Mouse (Mus musculus) monocyte, adult 2 months (primary cell): ENCODE results near the gene Cel.

Experiments
- DNase-seq, 2 experiments: peaks; one replicate each; pipeline ENCODE4 v3.0.0; 2022; ENCODE audit warnings: low spot score in 2 of 2, low read depth in 1 of 2

Gene Cel

DNA sequence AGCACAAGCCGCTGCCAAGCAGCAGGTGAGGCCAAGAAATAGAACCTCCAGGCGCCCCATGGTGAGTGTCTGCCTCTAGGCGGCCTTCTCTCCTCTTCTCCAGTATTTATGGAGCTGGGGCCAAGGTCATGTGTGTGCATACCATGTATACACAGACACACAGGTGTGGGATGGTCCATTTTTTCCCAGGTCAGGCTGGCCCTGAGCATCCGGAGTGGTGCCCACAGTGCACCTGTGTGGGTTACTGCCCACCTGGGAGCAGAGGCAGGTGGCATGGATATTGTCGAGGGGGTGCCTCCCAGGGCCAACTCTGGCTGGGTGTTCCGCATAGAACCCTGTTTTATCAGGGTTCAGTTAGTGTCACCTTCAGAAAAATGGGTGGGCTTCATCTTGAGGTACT lies at the start of gene Cel:
Cel (minus strand) TSS at position 101 of the 400 bp plus-strand sequence.
- no peak for DNase-seq

- DNase-seq: no peak
Observed at GRCm38 (mm10) chr2:28612436-28613063, 49.3 kb upstream of the Cel start.

DNA sequence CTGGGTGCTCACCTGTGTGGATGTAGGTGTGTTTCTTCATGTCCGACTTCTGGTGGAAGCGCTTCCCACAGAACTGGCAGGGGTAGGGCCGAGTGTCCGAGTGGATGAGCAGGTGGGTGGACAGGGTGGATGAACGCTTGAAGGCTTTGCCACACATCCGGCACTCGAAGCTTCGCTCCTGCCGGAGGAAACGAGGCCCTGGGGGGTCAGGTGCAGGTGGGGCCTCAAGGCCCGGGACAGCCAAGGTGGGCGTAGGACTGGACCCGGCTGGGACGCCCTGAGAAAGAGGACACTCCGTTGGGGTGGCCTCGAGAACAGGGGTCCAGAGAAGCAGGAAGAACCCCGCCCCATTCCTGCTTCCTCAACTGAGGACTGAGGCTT lies 48.2 kb upstream of the Cel start:
- DNase-seq: no peak

- no peak for DNase-seq
Observed at GRCm38 (mm10) chr2:28610716-28611406, 47.7 kb upstream of the Cel start.

GRCm38 (mm10) chr2:28609851-28610250 lies 46.6 kb upstream of the Cel start:
- DNase-seq: no peak

GRCm38 (mm10) chr2:28607341-28608165 lies 44.4 kb upstream of the Cel start:
- DNase-seq: no peak

GRCm38 (mm10) chr2:28606601-28607340 lies 43.6 kb upstream of the Cel start:
- no peak for DNase-seq

DNA sequence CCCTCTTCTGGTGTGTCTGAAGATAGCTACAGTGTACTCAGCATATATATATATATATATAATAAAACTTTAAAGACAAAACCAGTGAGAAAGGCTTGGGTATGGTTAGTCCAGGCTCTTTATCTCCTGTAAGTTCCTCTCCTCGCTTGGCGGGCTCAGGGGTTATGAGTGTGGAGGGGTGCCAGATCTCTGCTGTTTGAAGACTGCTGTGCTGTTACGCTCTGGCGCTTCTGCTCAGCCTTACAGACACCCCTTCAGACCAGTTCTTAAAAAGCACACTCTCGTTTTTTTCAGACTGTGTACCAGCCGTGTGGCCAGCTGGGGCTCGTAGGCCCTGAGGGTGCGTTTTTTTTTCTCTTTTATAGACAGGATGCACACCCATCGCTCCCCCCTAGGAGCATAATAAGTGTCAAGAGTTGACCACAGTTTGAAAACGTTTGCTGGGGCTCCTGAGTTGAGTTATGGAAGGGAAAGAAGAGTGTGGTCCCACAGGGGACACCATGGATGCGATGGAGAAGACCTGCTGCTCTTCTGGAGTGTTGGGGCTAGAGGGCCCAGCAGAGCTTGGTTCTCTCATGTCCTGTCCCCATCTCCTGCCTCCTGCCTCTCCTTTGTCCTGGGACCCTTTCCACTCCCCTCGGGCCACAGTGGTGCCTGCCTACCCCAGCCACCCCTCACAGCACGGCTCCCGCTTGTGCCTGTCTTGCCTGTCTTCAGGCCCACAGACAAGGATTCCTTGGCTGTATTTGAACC lies 42.8 kb upstream of the Cel start:
- no peak for DNase-seq

DNA sequence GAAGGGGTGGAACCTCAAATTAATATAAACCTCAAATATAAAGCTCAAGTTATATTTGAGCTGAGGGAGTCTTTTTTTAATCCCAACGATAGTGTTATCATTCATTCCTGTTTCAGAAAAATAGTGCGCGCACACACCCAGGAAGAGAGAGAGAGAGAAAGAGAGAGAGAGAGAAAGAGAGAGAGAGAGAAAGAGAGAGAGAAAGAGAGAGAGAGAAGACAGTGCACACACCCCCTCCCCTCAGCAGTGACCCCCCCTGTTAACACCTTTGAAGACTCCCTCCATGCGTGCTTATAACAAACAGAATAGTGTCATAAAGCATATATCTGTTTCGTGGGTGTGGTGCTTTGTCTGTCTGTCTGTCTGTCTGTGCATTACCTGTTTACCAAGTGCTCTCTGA lies 40.3 kb upstream of the Cel start:
- DNase-seq: no peak

- DNase-seq: no peak
Observed at GRCm38 (mm10) chr2:28601720-28602590, 38.8 kb upstream of the Cel start.

- DNase-seq: no peak
Observed at GRCm38 (mm10) chr2:28599569-28599900, 36.3 kb upstream of the Cel start.

- DNase-seq: no peak
Observed at GRCm38 (mm10) chr2:28598692-28599568, 35.7 kb upstream of the Cel start.

- DNase-seq: peak in 1 of 2 experiments; percentile 39
Observed at GRCm38 (mm10) chr2:28597733-28598547, 34.7 kb upstream of the Cel start.

DNA sequence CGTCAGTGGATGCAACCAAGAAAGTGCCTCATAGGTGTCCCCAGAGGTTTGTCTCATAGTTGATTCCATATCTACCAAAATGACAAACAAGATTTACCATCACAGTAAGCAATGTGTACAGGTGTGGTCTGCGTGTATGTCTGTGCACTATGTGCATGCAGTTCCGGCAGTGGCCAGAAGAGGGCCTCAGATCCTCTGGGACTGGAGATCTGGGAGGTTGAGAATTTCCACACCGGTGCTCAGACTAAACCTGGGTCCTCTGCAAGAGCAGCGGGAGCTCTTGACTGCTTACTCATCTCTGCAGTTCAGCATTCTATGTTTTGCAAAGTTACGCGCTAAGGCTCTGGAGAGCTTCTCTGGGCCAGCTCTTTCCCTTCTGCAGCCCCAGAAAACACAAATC lies 33.8 kb upstream of the Cel start:
- DNase-seq: no peak

DNA sequence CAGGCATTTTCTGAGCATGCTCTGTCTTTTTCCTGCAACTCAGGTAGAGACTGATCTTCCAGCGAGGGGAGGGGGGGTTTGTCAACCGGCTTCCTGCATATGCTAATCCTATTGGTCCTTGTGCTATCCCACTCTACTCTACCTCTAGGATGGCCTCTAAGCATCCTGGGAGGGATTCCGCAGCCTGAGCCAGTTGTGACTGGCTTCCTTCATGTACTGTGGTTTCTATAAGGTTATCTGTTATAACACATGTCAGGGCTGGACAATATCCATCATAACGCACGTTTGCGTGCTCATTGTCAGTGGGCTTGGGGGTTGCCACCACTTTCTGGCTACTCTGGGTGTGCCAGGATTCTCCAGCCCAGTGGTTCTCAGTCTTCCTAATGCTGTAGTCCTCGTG lies 32.8 kb upstream of the Cel start:
- DNase-seq: no peak

- DNase-seq: peak; percentile 38 to 70
Observed at GRCm38 (mm10) chr2:28592809-28593208, 29.6 kb upstream of the Cel start.

- DNase-seq: peak; percentile 73 to 79
Observed at GRCm38 (mm10) chr2:28591479-28591878, 28.3 kb upstream of the Cel start.

- no peak for DNase-seq
Observed at GRCm38 (mm10) chr2:28588574-28588973, 25.4 kb upstream of the Cel start.
